Mouse (Mus musculus) hindbrain, embryonic 15.5 days (tissue): Measurements from ENCODE around the gene Sgk2. TPM values are rescaled to one million over a fixed set of nuclear protein-coding genes. Genes with fewer than 3 reads are reported as not detected.
"Not testable (repeated sequence)": the region's sequence is repeated elsewhere in the genome, so short reads cannot be mapped to it uniquely, and the experiment has no call there.

Source experiments
- ATAC-seq: fragments of 200-750 bp; cut with Nextera tagmentation; 2 replicates; pipeline ENCODE4 v1.8.0; 2017; ENCODE audit warnings: low read depth, moderate number of reproducible peaks, moderate TSS enrichment; ENCODE audit not compliant: low FRiP score
- H3K27ac ChIP-seq: fragments of 300-500 bp; sonication (generic); replicated peaks from 2 replicates; pipeline ENCODE4 v1.5.1; 2015; ENCODE audit warnings: mild to moderate bottlenecking, inconsistent platforms
- H3K27me3 ChIP-seq: fragments of 300-500 bp; sonication (generic); 2 replicates; pipeline ENCODE4 v1.6.1; 2015; ENCODE audit warnings: control low read depth, inconsistent platforms
- H3K36me3 ChIP-seq: fragments of 300-500 bp; sonication (generic); 2 replicates; pipeline ENCODE4 v1.6.1; 2015; ENCODE audit warnings: control low read depth, inconsistent platforms
- H3K4me1 ChIP-seq: fragments of 300-500 bp; sonication (generic); replicated peaks from 2 replicates; pipeline ENCODE4 v1.6.1; 2015; ENCODE audit warnings: control low read depth, inconsistent platforms
- H3K4me2 ChIP-seq: fragments of 300-500 bp; sonication (generic); 2 replicates; pipeline ENCODE4 v1.6.1; 2015; ENCODE audit warnings: moderate library complexity, mild to moderate bottlenecking, inconsistent platforms
- H3K4me3 ChIP-seq: fragments of 300-500 bp; sonication (generic); 2 replicates; pipeline ENCODE4 v1.5.1; 2015; ENCODE audit warnings: mild to moderate bottlenecking, inconsistent platforms
- H3K9ac ChIP-seq: fragments of 300-500 bp; sonication (generic); 2 replicates; pipeline ENCODE4 v1.6.1; 2015; ENCODE audit warnings: inconsistent platforms
- H3K9me3 ChIP-seq: fragments of 300-500 bp; sonication (generic); 2 replicates; pipeline ENCODE4 v1.6.1; 2016; ENCODE audit warnings: control low read depth, inconsistent platforms
- WGBS: fragments of 180-500 bp; shearing (Covaris S2); methylation state at CpG from one replicate; pipeline ENCODE4 v1.1.7; 2015; 5-methylcytosine and 5-hydroxymethylcytosine counted together
- polyA plus RNA-seq: library from polyadenylated mRNA; unstranded; fragments of >200 nt; fragmentation: Nextera tagmentation; extraction: Ambion mirVana; gene quantifications from 2 replicates; pipeline ENCODE4 v1.2.1, GENCODE M21; 2015

Gene Sgk2
- polyA plus RNA-seq, 1 experiment from 2014 or later = 0.12 TPM

DNA sequence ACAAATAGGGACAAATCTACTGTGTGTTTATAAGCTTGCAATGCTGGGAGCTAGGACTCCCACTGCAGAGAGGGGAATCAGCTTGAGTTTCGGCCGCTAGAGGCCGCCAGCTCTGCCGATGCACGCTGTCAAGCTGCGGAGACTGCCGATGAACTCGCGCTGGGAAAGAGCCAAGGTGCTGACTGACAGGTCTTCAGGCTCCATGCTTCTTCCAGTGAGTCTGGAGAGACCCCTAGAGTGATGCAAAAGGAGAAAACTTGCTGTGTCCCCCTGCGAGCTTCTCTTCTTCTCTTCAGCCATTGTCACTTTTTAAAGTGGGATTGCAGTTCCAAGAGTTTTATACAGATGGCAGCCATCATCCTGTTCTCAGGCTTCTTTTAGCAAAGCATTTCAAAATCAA lies 61.0 kb downstream of the Sgk2 start:
- 0 out of 2 replicates have a peak overlapping the region, but pooled peaks have one; percentile 23 for H3K9ac ChIP-seq
- H3K4me2 ChIP-seq = peak overlapping the region; percentile 58
- H3K27me3 ChIP-seq = no peaks in the 10 kb centered on the region
- peak; percentile 80; the same call in 1 of the 2 replicates for ATAC-seq
- peak overlapping the region; percentile 31 for H3K4me3 ChIP-seq
- H3K36me3 ChIP-seq = peaks cover 35% of the 10 kb centered on the region
- no peaks in the 10 kb centered on the region for H3K4me1 ChIP-seq
- 4% methylated on average over 10 of the region's 10 CpGs for WGBS
- H3K9me3 ChIP-seq = no peaks in the 10 kb centered on the region
- H3K27ac ChIP-seq = no peak overlapping the region

DNA sequence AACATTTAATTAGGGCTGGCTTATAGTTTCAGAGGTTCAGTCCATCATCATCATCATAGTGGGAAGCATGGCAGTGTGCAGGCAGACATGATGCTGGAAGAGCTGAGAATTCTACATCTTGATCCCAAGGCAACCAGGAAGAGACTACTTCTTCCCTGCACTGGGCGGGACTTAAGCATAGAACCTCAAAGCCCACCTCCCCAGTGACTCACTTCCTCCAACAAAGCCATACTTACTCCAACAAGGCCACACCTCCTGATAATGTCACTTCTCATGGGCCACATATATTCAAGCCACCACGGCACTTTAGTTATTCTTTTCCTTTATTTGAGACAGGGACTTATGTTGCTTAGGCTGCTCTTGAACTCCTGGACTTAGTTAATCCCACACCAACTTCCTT lies 62.0 kb downstream of the Sgk2 start:
- no peaks in the 10 kb centered on the region for H3K9me3 ChIP-seq
- ATAC-seq = no peak
- no peak overlapping the region for H3K27ac ChIP-seq
- peaks cover 29% of the 10 kb centered on the region for H3K36me3 ChIP-seq
- no peak overlapping the region for H3K4me2 ChIP-seq
- H3K4me3 ChIP-seq = no peak overlapping the region
- no peaks in the 10 kb centered on the region for H3K27me3 ChIP-seq
- 99% methylated on average over 2 of the region's 2 CpGs for WGBS
- peaks cover 5% of the 10 kb centered on the region for H3K4me1 ChIP-seq
- no peak overlapping the region for H3K9ac ChIP-seq

DNA sequence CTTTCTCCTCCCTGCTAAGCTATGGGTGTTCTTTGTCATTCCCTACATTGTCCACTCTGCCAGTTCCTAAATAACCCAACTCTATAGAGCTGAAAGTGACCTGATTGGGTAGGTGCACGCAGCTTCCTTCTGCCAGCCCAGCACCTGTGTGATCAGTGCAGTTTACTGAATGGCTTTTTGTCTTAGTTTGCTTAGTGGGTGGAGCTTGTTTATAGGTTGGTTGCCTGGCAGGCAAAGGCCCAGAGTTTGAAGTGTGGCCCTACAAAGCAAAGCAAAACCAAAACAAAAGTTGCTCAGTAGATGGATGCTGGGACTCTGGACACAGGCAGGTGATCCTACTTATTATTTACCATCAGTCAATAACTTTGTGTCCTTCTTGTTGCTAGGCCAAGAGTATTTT lies 64.6 kb downstream of the Sgk2 start:
- H3K4me2 ChIP-seq = no peak overlapping the region
- 68% methylated on average over 1 of the region's 1 CpGs for WGBS
- 0 out of 2 replicates have a peak, but pooled peaks cover 5% of the 10 kb centered on the region for H3K27me3 ChIP-seq
- peaks cover 13% of the 10 kb centered on the region for H3K4me1 ChIP-seq
- H3K4me3 ChIP-seq = no peak overlapping the region
- ATAC-seq = no peak
- no peak overlapping the region for H3K9ac ChIP-seq
- no peaks in the 10 kb centered on the region for H3K9me3 ChIP-seq
- peaks cover 8% of the 10 kb centered on the region for H3K36me3 ChIP-seq
- H3K27ac ChIP-seq = no peak overlapping the region

DNA sequence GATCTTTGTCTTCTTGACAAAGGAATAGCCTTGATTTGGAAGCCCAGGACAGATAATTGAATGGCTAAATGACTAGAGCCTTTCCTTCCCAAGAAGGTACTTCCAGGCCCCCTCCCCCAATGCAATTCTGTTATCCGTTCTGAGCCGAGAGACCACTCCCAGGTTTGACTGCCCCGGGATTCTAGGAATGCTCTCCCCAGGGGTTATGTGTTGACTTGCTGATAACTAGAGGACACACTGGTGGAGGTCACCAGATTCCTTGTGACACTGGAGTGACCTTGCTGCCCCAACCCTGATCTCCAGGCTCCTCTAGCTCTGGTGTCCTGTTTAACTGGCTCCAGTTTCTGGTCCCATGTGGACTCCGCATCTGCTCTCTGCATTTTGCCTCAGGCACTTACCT lies 65.0 kb downstream of the Sgk2 start:
- no peaks in the 10 kb centered on the region for H3K9me3 ChIP-seq
- no peak overlapping the region for H3K9ac ChIP-seq
- ATAC-seq = no peak
- H3K27ac ChIP-seq = no peak overlapping the region
- peaks cover 13% of the 10 kb centered on the region for H3K4me1 ChIP-seq
- H3K4me2 ChIP-seq = no peak overlapping the region
- H3K27me3 ChIP-seq = 0 out of 2 replicates have a peak, but pooled peaks cover 5% of the 10 kb centered on the region
- H3K36me3 ChIP-seq = peaks cover 4% of the 10 kb centered on the region
- H3K4me3 ChIP-seq = no peak overlapping the region
- WGBS = 51% methylated on average over 4 of the region's 4 CpGs

DNA sequence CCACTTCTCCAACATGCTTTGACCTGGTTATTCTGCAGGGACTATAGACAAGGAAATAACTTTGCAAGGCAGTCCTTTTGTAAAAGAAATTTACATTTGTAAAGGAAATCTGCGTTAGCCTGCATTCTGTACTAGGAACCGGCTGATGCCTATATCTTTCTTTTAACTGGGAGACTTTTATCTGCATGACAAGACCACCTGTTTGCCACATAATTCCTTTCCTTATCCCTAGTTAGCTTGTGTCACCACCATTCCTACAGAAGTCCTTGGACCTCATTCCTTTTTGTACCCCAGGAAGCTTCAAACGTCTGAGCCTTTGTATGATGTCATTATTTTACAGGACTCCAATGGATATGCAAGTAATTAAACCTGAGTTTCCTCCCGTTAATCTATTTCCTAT lies 65.7 kb downstream of the Sgk2 start:
- Histone ChIP-seq H3K4me1 (peaks cover 13% of the 10 kb centered on the region), H3K27me3 (0 out of 2 replicates have a peak, but pooled peaks cover 5% of the 10 kb centered on the region), H3K4me3 (no peak overlapping the region), H3K36me3 (no peaks in the 10 kb centered on the region), H3K9me3 (no peaks in the 10 kb centered on the region), H3K27ac (no peak overlapping the region), H3K9ac (no peak overlapping the region), H3K4me2 (no peak overlapping the region)
- ATAC-seq = no peak
- WGBS = 65% methylated on average over 4 of the region's 4 CpGs

DNA sequence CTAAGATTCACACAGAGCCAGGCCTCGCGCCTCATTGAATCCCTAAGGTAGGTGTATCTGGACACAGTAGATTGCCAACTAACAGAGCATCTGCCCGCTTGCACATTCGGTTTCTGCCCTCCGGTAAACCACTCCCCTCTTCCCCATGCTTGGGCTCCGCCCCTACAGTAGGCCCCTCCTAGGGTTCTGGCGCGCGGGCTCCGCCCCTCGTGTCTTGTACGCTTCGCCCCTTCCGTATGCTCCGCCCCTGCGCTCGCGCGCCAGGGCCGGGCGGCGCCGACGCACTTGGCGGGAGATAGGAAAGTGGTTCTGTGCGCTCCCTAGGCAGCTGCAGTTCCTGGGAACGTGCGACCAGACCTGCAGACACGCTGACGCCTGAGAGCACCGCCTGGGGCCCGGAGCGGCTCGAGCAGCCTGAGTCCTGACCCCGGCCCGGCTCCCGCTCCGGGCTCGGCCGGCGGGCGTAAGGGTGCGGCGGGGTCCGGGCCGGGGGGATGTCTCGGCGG lies 67.3 kb downstream of the Sgk2 start, which contains the start of gene Mybl2:
Gene Mybl2 (plus strand): TSS at position 353 of the 506 bp plus-strand sequence.
- Histone ChIP-seq H3K9ac (peak within 1 kb of the TSS; percentile 10), H3K36me3 (no peaks in the 10 kb centered on the region), H3K9me3 (no peaks in the 10 kb centered on the region), H3K4me2 (peak within 1 kb of the TSS; percentile 98), H3K27me3 (0 out of 2 replicates have a peak, but pooled peaks cover 5% of the 10 kb centered on the region), H3K27ac (no peak within 1 kb of the TSS), H3K4me3 (peak within 1 kb of the TSS; percentile 55), H3K4me1 (peaks cover 13% of the 10 kb centered on the region)
- under 1% methylated on average over 48 of the region's 48 CpGs for WGBS
- peak; percentile 100 for ATAC-seq

DNA sequence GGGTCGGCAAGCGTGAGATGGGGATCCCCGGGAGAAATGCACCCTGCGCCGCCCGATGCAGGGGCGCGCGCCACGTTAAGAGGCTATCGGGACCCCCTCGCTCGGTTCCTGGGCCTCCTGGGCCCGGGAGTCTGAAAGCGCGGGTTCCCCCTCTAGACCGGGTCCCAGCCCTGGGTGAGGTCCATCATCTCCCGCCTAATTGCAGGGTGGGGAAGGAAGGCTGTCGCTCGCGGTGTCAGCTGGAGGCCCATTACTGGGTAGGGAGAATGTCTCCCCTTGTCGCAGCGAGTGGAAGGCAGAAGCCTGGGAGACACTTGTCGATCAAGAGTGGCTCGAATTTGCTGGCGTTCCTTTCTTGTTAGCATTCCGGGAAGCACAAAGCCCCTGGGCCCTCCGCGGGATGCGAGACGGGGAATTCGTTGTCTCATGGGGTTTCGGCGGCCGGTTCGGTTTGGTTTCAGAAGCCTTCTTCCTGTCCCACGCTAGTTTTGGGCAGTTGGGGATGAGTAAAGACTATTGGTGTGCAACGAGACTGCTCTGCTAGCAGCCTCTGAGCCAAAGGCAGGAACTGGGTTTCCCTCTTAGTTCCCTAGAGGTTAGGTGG lies 67.9 kb downstream of the Sgk2 start:
- H3K36me3 ChIP-seq = no peaks in the 10 kb centered on the region
- under 1% methylated on average over 35 of the region's 38 CpGs for WGBS
- H3K4me1 ChIP-seq = peaks cover 13% of the 10 kb centered on the region
- peak overlapping the region; percentile 10 for H3K9ac ChIP-seq
- no peak overlapping the region for H3K27ac ChIP-seq
- H3K4me3 ChIP-seq = peak overlapping the region; percentile 55
- no peaks in the 10 kb centered on the region for H3K9me3 ChIP-seq
- peak overlapping the region; percentile 98 for H3K4me2 ChIP-seq
- ATAC-seq = peak; percentile 2; the same call in 1 of the 2 replicates
- 0 out of 2 replicates have a peak, but pooled peaks cover 5% of the 10 kb centered on the region for H3K27me3 ChIP-seq

DNA sequence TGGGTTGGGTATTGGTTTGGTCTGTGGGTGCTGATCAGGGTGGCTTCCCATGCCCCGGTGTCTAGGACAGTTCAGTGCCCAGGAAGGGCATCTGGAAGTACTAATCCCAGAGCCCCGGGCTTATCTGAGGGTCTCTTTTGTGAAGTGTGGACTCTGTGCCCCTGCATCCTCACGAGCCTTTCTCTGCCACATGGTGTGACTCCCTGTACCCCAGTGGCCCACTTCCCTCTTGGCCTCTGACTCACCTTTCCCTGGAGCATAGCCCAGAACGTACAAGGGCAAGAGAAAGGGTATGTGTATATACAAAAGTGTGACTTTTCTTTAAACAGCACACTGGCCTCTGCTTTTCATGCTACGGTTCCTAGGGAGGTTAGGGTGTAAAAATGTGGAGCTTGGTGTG lies 68.6 kb downstream of the Sgk2 start:
- Histone ChIP-seq H3K4me2 (peak overlapping the region; percentile 98), H3K4me1 (peaks cover 13% of the 10 kb centered on the region), H3K27me3 (0 out of 2 replicates have a peak, but pooled peaks cover 5% of the 10 kb centered on the region), H3K27ac (no peak overlapping the region), H3K9ac (no peak overlapping the region), H3K9me3 (no peaks in the 10 kb centered on the region), H3K36me3 (no peaks in the 10 kb centered on the region), H3K4me3 (peak overlapping the region; percentile 55)
- no peak for ATAC-seq
- 35% methylated on average over 5 of the region's 5 CpGs for WGBS

DNA sequence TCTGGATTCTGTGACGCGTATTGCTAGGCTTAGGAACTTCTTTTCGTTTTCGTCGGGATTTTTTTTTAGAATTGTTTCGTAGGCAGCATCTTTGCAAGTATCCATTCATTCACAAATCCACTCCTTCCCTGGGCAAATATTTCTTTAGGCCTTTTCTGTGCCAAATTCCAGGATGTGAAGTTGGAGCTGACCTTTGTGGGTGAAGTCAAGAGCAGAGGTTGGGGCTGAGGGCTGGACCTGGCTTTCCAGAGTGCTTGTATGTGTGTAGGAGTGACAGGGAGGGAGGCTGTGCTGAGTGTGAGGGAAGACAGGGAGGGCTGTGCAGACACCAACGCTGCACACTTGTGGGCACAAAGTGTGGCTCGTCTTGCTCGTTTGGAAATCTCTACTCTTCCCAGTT lies 69.5 kb downstream of the Sgk2 start:
- no peak for ATAC-seq
- Histone ChIP-seq H3K27ac (no peak overlapping the region), H3K9me3 (no peaks in the 10 kb centered on the region), H3K4me1 (peaks cover 13% of the 10 kb centered on the region), H3K4me2 (no peak overlapping the region), H3K27me3 (0 out of 2 replicates have a peak, but pooled peaks cover 5% of the 10 kb centered on the region), H3K4me3 (no peak overlapping the region), H3K9ac (no peak overlapping the region), H3K36me3 (no peaks in the 10 kb centered on the region)
- 86% methylated on average over 9 of the region's 9 CpGs for WGBS

DNA sequence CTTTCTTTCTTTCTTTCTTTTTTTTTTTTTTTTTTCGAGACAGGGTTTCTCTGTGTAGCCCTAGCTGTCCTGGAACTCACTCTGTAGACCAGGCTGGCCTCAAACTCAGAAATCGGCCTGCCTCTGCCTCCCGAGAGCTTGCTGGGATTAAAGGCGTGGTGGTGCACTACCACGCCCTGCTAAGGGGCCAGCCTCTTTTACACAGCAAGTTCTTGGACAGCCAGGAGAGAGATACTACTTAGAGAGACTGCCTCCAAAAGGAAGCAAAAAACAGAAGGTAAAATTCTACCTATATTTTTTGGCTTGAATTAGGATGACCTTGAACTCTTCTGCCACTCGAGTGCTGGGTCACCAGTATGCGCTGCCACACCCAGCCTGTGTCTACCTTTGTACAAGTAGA lies 71.9 kb downstream of the Sgk2 start:
- not testable (repeated sequence) for H3K36me3 ChIP-seq, ATAC-seq

DNA sequence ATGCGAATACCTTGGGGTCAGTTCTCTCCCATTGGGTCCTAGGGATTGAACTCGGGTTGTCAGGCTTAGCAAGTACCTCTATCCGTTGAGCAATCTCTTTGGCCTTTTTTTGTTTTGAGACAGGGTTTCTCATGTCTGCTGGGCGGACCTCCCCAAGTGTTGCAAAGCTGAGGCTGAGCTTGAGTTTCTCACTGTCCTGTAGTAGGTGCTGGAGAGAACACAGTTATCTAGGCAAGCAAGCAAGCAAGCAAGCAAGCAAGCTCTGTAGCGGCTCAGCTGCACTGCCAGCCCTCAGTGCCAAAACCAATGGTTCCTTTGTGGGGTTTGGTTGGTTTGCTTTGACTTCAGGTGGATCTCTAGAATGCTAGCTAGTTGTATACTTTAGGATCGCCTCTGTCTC lies 73.5 kb downstream of the Sgk2 start:
- H3K36me3 ChIP-seq = no peaks in the 10 kb centered on the region
- ATAC-seq = no peak
- H3K9me3 ChIP-seq = no peaks in the 10 kb centered on the region
- H3K27ac ChIP-seq = no peak overlapping the region
- H3K4me1 ChIP-seq = no peaks in the 10 kb centered on the region
- WGBS = 88% methylated on average over 6 of the region's 6 CpGs
- no peaks in the 10 kb centered on the region for H3K27me3 ChIP-seq
- no peak overlapping the region for H3K4me3 ChIP-seq
- H3K4me2 ChIP-seq = no peak overlapping the region
- no peak overlapping the region for H3K9ac ChIP-seq

More for the DNA sequence above, 71.9 kb downstream of the Sgk2 start:
- WGBS = 87% methylated on average over 7 of the region's 7 CpGs
- H3K9ac ChIP-seq, H3K27me3 ChIP-seq, H3K4me2 ChIP-seq, H3K9me3 ChIP-seq, H3K4me3 ChIP-seq, H3K27ac ChIP-seq, H3K4me1 ChIP-seq: not testable (repeated sequence)

DNA sequence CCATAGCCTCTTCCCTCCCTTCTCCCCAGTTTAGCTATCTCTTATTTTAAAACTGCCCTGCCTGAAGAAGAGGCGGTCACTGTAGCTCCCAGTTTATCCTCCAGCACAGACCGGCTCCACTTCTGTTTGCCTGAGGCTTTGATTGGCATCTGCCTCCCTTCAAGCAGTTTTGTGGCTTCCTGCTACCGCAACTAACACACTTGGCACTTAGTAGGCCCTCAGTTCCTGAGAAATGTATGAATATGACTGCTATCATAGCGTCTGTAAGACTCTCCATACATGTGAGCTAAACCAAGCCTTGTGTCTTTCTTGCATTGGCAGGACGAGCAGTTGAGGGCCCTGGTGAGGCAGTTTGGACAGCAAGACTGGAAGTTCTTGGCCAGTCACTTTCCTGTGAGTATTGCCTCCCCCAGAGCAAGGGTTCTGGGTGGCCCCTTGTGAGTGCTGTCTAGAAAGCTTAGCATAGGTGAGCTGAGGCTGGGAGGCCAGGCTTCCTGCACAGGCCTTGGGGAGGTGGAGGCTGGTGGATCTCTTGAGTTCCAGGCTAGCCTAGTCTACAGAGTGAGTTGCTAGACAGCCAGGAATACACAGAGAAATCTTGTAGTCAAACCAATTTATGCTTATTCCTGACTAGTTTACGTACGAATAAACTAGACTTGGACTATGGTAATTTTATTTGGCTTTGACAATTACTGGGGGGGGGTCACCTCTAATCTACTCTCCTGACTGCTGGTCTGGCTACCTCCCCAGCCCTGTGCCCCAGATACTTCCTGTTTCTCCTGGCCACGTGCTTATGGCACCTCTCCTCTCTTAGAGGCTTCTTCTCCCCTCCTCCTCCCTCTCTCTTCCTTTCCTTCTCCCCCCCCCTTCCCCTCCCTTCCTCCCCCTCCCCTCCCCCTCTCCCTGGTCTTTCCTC lies 74.3 kb downstream of the Sgk2 start:
- Histone ChIP-seq H3K36me3 (no peaks in the 10 kb centered on the region), H3K27me3 (no peaks in the 10 kb centered on the region), H3K4me1 (no peaks in the 10 kb centered on the region), H3K9ac (no peak overlapping the region), H3K4me3 (no peak overlapping the region), H3K27ac (no peak overlapping the region), H3K9me3 (no peaks in the 10 kb centered on the region), H3K4me2 (no peak overlapping the region)
- WGBS = 85% methylated on average over 8 of the region's 8 CpGs
- no peak for ATAC-seq
